Mouse (Mus musculus) mature B cell (primary cell): Measurements from ENCODE around the gene Lman2l.

Experiments
- in situ Hi-C: fragments of 300-500 bp; cut with MboI; formaldehyde crosslinking; loops from 2 replicates; pipeline ENCODE4 v1.14.3; 2019

The Lman2l gene

GRCm38 (mm10) chr1:36458169-36458568 is 13.1 kb upstream of the Lman2l start:
- in situ Hi-C loops, result no loop called here

DNA sequence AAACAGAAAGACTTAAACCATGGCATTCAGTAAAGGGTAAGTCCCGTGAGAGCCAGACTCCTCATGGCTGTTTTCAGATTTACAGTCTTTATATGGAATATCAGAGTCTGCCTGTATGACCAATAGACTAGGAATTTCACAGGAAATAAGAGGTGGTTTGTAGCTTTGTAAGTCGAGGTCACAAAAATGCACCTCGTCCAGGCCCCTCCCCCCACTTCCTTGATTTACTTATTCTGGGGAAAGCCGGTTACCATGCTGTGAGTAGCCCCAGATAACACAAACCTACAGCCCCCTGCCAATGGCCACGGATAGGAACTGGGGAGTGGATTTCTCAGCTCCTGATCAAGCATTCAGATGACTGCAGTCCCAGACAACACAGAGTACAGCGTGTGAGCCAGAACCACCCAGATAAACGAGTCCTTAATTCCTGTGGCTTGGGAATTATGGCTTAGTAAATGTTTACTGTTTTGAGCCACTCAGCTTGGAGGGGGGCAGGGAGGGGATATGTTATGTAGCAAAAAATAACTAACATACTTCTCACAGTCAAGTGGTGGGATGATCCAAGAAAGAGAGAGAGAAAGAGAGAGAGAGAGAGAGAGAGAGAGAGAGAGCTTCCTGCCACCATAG is 12.4 kb upstream of the Lman2l start:
- in situ Hi-C loops, result no loop called here

DNA sequence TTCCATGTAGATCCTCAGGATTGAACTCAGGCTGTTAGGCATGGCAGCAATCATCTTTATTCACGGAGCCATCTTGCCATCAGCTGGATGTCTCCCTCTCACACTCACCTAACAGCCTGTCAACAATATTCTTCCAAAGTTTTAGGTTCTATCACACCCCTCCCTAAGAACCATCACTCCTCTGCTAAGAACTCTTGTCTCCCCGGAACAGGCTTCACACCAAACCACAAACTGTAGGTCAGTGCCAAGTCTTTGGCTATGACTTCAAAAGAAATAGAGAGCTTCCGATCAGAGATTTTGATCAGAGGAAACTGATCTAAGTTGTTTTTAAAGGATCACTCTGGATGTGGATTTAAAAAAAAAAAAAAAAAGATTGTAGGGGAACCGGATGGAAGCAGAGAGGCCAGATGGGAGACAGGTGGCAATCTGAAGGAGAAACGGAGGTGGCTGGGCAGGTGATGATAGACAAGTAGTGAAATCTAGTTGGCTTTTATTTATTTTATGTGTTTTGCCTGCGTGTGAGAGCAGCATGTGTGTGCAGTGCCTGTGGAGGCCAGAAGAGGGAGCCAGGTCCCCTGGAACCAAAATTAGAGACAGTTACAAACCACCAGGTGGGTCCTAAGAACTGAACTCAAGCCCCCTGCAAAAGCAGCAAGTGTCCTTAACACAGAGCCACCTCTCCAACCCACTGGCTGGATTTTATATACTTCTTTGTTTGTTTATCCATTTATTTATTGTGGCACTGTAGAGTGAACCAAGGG is 9.2 kb upstream of the Lman2l start:
- in situ Hi-C loops, result no loop called here

DNA sequence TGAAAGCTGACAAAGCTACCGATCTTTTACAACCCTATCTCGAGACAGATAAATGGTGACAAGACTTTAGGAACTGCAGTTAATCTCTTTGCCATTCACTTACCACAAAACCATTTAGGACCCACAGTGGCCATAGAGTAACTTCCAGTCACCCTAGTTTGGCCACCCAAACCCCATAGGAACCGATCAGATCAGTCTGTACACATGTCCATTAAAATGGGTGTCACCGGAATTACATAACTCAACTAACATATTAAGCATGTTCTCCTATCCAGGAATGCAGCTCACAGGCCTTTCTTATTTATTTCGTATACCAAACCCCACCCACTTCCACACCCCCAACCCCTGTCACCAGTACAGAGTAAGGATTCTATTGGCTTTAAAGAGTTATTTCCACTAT is 1.8 kb upstream of the Lman2l start:
- in situ Hi-C loops, result no loop called here

DNA sequence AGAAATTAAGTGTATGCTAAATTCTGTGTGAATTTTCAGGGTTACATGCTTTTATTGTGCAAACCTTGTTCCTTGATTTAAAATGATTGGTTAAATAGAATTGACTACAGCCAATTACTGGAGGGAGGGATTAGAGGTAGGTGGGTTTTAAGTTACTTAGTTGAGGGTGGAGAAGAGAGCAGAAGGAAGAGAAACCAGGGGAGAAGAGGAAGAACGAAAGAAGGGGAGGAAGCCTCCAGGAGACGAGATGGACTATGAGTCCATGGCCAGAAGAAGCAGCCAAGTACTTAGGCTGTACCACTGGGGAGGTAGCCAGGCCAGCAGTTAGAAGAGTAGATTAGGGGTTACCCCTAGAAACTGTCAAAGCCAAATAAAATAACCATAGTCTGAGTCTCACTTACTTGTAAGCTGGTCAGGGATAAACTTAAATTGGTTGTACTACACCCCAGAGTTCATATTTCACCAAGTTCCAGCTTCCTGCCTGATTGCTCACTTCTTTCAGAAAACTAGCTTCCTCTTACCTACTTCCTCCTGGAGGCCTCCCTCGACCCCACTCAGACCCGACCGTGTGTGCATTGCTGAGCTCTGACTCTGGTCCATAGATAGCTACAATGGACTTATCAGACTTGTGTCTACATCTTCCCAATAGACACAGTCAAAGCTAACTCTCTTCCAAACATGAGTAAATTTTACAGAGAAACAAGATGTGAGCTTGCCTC is 1.2 kb upstream of the Lman2l start:
- in situ Hi-C loops, result no loop called here

GRCm38 (mm10) chr1:36445508-36445907 is 437 bp upstream of the Lman2l start:
- in situ Hi-C loops, result no loop called here

- in situ Hi-C loops, result no loop called here
These were observed 4.0 kb downstream of the Lman2l start for GRCm38 (mm10) chr1:36441101-36441500.

DNA sequence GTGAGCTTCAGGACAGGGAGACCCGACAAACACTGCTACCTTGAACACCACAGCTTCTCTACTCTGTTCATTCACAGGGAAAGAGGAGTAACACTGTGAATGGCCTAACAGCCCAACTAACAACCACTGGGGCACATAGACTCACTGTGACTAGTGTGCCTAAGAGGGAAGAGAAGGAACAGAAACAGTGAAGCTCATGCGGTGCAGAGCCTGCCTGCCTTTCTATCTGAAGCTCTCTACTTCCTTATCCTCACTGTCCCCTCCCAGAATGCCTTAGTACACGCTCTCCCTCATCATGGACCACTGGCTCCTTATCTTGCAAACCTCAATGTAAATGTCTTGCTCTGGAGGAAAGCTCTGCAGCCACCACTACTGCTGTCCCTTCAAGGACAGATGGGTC is 7.8 kb downstream of the Lman2l start:
- in situ Hi-C loops, result no loop called here

DNA sequence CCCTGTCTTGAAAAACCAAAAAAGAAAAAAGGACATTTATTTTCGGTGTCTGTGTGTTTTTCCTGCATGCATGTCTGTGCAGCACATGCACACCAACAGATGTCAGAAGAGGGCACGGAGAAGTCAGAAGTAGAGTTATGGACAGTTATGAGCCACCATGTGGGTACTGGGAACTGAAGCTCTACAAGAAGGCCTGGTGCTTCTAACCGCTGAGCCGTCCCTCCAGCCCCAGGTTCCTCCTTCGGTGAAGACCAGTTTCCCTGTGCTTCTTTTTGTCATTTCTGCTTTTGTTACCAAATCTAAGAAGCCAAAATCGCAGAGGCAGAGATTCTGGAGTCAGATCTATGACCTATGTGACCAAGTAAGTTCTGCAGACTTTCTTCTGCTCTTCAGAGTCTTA is 8.6 kb downstream of the Lman2l start:
- in situ Hi-C loops, result no loop called here

DNA sequence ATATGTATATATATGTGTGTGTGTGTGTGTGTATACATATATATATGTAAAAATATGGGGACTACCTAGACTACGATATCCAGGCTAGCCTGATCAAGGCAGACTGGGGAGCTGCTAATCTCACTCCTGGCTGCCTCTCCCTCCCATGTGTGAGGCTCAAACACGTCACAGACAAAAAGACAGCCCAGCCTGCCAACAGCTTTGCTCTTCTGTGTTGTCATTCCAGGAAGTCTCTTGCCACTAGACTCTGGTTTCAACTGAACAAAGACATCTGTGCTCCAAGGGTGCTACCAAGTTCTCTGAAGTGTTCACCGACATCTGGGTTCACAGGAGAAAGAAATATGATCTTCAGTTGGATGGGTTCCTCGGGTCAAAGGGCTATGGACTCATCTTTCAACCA is 10.0 kb downstream of the Lman2l start:
- in situ Hi-C loops, result no loop called here

DNA sequence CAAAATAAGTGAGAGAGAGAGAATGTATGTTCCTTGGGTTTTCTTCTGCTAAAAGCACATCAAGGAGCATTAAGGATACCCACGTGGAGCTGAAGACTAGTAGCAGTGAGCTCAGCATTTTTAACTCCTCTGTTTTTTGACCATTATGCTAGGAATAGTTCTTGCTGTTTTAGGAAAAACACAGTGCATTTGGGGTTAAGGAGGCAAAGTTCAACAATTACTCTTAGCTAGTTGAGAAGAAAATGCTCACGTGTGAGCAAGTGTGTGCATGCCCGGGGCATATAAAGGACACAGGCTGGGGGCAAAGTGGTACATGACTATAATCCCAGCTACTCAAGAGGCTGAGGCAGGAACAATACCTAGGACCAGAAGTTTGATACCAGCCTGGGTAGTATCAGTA is 11.5 kb downstream of the Lman2l start:
- in situ Hi-C loops, result no loop called here

DNA sequence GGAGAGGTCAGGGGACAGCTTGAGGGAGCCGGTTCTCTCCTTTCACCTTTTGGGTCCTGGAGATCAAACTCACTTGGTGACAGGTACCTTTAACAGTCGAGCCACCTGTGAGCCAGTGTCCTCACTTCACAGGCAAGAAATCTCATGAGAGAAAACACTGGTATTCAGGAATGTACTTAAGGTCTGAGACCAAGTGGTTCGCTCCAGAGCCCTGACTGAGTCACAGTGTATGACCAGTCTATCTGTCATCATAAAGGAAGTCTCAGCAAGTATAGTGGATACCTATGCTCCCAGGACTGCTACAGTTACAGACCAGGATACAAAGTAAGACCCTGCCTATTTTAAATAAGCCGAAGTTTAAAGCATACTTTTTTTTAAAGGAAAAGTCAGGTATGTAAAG is 12.1 kb downstream of the Lman2l start:
- in situ Hi-C loops, result no loop called here

DNA sequence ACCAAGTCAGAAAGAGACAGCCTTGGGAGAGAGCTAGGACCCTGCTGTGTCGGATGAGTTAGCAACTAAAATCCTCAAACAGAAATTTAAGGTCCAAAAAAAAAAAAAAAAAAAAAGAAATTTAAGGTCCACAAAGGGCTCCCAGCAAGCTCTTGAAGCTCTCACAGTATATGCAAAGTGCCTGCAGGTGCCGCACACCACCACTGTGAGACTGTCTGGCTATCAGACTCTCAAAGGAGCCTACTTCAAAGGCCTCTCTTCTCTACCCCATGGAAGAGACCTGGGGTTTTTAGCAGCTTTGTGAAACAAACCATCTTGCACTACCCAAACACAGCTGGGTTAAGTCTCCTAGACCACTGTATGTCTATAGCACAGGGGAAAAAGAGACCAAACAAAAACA is 15.6 kb downstream of the Lman2l start:
- in situ Hi-C loops, result no loop called here

GRCm38 (mm10) chr1:36404531-36404930 is 40.5 kb downstream of the Lman2l start:
- in situ Hi-C loops, result no loop called here

- in situ Hi-C loops, result no loop called here
These were observed 43.6 kb downstream of the Lman2l start for GRCm38 (mm10) chr1:36401509-36401908.

DNA sequence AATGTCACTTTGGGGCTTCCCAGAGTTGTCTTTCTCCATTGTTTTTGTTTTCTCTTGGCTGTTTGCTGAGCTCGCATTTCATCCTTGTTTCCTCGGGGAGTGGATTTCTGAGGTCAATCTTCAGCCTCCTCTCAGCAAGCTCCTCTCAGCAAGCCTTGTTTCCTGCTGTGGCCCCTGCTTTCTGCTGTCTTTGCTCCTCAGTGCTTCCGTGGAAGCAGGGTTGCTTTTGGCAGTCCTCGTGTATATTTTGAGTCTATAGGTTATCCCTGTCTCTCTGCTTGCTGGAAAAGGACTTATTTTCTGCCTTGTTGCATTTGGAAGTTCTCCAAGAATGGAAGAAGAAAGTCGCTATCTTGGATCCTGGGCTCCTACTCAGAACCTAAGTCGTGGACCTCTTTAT is 48.0 kb downstream of the Lman2l start:
- in situ Hi-C loops, result no loop called here

DNA sequence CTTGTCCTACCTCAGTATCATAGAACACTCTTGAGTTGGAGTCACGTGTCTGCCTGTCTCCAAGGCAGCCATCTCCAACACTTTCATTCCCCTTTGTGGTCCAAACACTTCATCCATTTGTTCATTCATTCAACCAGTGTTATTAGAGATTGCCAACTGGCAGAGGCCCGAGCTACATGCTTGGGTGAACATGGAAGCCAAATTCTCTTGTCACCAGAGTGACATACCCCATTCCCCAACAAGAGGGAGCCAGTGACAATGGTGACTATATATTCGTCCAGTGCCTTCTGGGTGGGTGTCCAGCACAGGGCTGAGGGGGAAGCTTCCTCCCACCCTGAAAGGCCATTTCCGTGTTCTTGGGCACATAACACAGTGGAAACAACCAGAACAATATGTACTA is 65.5 kb downstream of the Lman2l start:
- in situ Hi-C loops, result no loop called here

GRCm38 (mm10) chr1:36378880-36379279 is 66.2 kb downstream of the Lman2l start:
- in situ Hi-C loops, result no loop called here

GRCm38 (mm10) chr1:36371934-36372845 is 72.9 kb downstream of the Lman2l start, which contains the start of gene Fer1l5:
Gene Fer1l5 (plus strand): TSS chr1:36372291.
- in situ Hi-C loops, result no loop called here

GRCm38 (mm10) chr1:36370918-36371317 is 74.2 kb downstream of the Lman2l start:
- in situ Hi-C loops, result no loop called here
